Mouse (Mus musculus) gastrocnemius, adult 8-10 months (tissue): ENCODE measurements around the gene Atg4a-ps. TPM values are rescaled to one million over a fixed set of nuclear protein-coding genes. Genes with fewer than 3 reads are reported as not detected.

ENCODE experiments used
- DNase-seq, 2 experiments: peaks; one replicate each; pipeline ENCODE4 v3.0.0; 2022; ENCODE audit warnings: low spot score in 2 of 2
- microRNA-seq: library from miRNA; unstranded; fragments of <30 nt; microRNA quantifications from one replicate; pipeline ENCODE4 v1.2.0, GENCODE M21; 2022
- total RNA-seq, 4 experiments: library from RNA; stranded (reverse); gene quantifications; 2 replicates each; pipeline ENCODE4 v1.2.4; 2022

The Atg4a-ps gene
- total RNA-seq, 4 experiments from 2014 or later: 0.27 to 4.7 (median 3.8) TPM; not detected in 1

- no peak for DNase-seq
Measured at GRCm38 (mm10) chr3:103627661-103628060, 18.2 kb downstream of the Atg4a-ps start.

- DNase-seq: no peak
Measured at GRCm38 (mm10) chr3:103626481-103626880, 19.4 kb downstream of the Atg4a-ps start.

- DNase-seq: no peak
Measured at GRCm38 (mm10) chr3:103625169-103625568, 20.7 kb downstream of the Atg4a-ps start.

GRCm38 (mm10) chr3:103624591-103625051, 21.2 kb downstream of the Atg4a-ps start:
- DNase-seq: no peak

GRCm38 (mm10) chr3:103623893-103624470, 21.9 kb downstream of the Atg4a-ps start:
- no peak for DNase-seq

- no peak for DNase-seq
Measured at GRCm38 (mm10) chr3:103620101-103620500, 25.8 kb downstream of the Atg4a-ps start.

- no peak for DNase-seq
Measured at GRCm38 (mm10) chr3:103616981-103617380, 28.9 kb downstream of the Atg4a-ps start.

- DNase-seq: no peak
Measured at GRCm38 (mm10) chr3:103615621-103616020, 30.2 kb downstream of the Atg4a-ps start.

GRCm38 (mm10) chr3:103612636-103613355, 33.1 kb downstream of the Atg4a-ps start:
- DNase-seq: peak in 1 of 2 experiments; percentile 13

- DNase-seq: no peak
Measured at GRCm38 (mm10) chr3:103610231-103610630, 35.6 kb downstream of the Atg4a-ps start.

GRCm38 (mm10) chr3:103606660-103607595, 38.9 kb downstream of the Atg4a-ps start:
- DNase-seq: no peak

- DNase-seq: no peak
Measured at GRCm38 (mm10) chr3:103606045-103606597, 39.7 kb downstream of the Atg4a-ps start.

- DNase-seq: no peak
Measured at GRCm38 (mm10) chr3:103601561-103601960, 44.3 kb downstream of the Atg4a-ps start.

- DNase-seq: no peak
Measured at GRCm38 (mm10) chr3:103601011-103601410, 44.9 kb downstream of the Atg4a-ps start.

- DNase-seq: no peak
Measured at GRCm38 (mm10) chr3:103597586-103597985, 48.3 kb downstream of the Atg4a-ps start.

GRCm38 (mm10) chr3:103595271-103595810, 50.5 kb downstream of the Atg4a-ps start:
- no peak for DNase-seq

Small RNA genes lying within 50 kb of the gene (microRNA-seq; reads per million reads assigned to microRNA genes)
- not detected for gene Gm25325

Other genes starting within 250 kb of the Atg4a-ps start
- gene Syt6, start 70.8 kb downstream of the Atg4a-ps start, total RNA-seq: not detected
- 1 to 10 TPM in 3 of 4 experiments, under 1 TPM in 1; 0.94 to 4.0 (median 1.8) TPM for gene Olfml3, start 91.9 kb upstream of the Atg4a-ps start, total RNA-seq
- gene Gm10964, start 93.3 kb upstream of the Atg4a-ps start, total RNA-seq: not detected
- gene Hipk1, start 145.5 kb upstream of the Atg4a-ps start, total RNA-seq: 10 to 100 TPM; 55.9 to 80.6 (median 65.0) TPM
- gene Dclre1b, start 163.4 kb upstream of the Atg4a-ps start, total RNA-seq: 1 to 10 TPM; 3.0 to 5.4 (median 4.1) TPM
- gene Ap4b1, start 163.5 kb upstream of the Atg4a-ps start, total RNA-seq: 10 to 100 TPM in 1 of 4 experiments, 1 to 10 TPM in 3; 8.3 to 10.5 (median 9.2) TPM
- under 1 TPM in 2 of 4 experiments, not detected in 2; 0.13 TPM for gene Gm43064, start 163.5 kb upstream of the Atg4a-ps start, total RNA-seq
- gene Bcl2l15, start 186.5 kb upstream of the Atg4a-ps start, total RNA-seq: not detected
- gene Ptpn22, start 213.7 kb upstream of the Atg4a-ps start, total RNA-seq: under 1 TPM in 3 of 4 experiments, not detected in 1; 0.27 to 0.83 (median 0.39) TPM